Mouse (Mus musculus) right cerebral cortex, postnatal 36 days (tissue): Measurements from ENCODE around the gene D17H6S53E.

Experiments used
- DNase-seq, 2 experiments: peaks; one replicate each; pipeline ENCODE4 v3.0.0; 2022; ENCODE audit warnings: low spot score in 2 of 2, mixed read lengths in 1 of 2

D17H6S53E gene

DNA sequence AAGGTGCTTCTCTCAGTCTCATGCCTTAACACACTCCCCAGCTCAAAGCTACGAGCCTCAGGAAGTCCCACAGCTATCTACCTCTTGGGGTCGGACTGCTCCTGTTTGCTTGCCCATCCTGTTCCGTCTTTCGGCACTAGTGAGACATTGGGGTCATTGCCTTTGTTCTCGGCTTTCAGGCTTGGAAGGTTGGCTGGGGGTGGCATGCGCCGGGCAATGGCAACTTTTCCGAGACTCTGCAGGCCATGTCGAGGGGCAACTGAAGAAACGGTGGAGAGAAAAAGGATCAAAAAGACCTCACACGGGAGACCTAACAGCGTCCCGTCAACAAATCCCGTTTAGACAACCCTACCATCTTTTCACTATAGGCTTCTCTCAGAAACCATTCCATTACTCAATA is 35.9 kb downstream of the D17H6S53E start:
- no peak for DNase-seq

DNA sequence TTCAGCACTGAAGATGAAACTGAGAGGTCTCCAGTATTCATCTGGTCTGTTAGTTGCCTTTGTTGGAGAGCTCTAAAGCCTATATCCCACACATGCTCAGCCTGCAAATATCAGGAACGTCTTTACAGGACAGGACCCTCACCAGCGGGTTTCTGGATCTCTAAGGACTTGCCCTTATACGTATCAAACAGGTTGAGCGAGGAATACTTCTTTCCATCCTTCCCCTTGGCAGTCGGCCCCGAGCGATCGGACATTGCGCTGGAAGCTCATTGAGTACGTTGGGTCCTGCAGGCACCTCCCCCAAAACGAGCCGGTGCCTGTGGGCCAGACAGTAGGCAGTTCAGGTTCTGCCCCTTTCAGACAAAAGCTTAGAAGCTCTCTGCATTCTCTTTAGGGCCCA is 36.6 kb downstream of the D17H6S53E start:
- no peak for DNase-seq

DNA sequence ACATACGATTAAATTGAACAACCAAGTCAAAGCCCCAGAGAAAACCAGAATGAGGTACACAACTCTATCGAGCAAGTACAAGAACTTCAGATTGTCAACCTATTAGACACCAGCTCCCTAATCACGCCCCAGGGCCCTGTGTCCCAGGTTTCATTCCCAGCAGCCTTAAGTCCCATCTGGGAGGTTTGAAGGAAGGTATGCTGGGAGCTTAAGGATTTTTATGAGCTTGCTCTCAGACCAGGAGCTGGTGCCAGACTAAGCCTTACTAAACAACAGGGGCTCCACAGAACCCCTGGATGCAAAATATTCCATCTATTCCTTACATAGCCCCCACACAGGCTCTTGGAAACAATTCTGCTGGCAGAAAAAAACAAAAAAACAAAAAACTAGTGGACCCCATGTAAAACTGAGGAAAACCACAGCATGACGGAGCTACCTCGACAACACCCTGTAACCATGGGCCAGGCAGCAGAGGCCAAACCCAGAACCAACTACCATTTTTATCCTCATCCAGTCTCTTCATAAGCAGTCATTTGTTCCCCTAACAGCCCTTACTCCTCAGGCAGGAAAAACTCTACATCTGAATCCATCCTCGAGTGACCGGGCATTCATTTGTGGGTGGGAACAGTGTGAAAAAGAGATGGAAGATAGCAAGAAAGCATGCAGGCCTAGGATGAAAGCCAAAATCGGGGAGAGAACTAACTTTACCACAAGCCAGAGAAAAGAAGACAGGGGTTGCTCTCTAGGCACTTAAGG is 37.3 kb downstream of the D17H6S53E start:
- no peak for DNase-seq

DNA sequence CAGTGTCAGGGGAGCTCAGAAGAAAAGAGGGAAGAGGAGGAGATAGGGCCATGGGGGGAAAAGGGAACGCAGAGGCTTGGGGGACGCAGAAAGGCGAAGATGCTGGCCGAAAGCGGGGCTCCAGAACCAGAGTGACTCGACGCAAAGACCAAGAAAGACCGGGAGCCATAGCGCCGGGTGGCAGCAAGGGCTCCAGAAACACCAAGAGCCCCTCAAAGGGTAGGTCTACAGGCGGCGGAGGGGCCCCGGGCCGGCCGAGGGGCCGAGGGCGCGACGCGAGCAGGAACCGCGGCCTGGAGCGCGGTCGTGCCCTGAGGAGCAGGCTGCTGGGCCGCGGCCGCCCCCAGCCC is 38.0 kb downstream of the D17H6S53E start:
- DNase-seq, result no peak

DNA sequence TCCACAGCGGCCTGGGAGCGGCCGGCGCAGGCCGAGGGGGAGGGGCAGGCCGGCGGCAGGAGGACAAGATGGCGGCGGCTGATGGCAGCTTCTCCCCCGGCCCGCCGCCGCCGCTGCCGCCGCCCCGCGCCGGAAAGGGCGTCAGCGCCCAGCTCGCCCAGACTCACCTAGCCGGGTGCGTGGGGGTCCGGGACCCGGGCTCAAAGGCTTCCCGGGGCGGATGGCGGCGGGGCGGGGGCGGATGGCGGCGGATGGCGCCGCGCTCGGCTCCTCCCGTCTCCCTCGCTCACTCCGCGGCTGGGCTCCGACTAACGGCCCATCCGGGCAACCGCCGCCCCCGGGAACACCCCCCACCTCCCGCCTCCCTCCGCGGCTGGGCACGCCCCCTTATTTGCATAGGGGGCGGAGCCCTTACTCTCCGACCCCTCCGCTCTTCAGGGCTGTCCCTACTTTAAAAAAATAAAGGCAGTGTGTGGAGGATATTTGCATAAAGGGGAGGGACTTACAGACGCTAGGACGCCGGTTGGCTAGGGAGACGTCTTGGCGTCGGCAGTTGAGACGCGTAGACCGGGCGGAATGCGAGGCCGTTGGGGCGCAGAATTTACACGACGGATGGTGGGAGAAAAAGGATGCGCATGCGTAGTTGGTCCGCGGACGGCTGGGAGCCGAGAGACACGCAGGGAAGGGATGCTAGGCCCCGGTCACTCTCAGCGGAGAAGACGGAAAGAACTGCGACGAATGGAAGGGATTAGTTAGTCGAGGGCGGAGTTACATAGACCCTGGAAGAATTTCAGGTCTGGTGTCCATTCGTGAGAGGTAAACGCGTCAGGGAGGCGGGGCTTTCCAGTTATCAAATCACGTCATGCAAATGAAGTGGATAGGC is 38.6 kb downstream of the D17H6S53E start, which contains the start of gene Prrc2a:
Gene Prrc2a, minus strand, starts transcription at position 330 of the 883 bp plus-strand sequence.
- peak; percentile 99 for DNase-seq

DNA sequence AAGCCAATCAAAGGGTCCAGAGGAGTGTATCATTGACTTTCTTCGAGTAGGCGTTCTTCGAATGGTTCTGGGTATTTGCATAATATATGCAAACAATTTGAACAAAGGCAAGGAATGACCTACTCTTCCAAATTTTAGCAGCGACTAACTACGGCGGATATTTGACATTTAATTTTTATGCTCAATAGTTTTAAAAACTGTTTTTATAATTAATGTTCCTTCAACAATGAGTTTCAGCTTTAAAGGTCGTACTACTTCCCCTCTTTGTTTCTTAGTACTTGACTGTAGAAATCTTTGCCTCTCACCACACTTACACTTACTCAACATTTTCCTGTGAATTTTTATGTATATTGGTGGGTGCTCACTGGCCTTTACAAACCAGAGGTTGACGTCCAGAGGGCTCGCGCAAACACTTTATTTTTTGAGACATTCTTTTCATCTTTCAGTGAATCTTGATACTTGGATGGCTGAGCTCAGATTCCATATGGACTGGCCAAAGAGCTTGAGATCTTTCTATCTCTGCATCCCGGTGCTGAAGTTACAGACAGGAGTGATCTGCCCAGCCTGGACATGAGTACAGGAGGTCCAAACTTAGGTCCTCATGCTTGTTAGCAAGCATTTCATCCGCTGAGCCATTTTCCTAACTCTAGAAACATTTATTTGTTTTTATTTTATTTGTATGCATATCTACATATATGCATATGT is 39.4 kb downstream of the D17H6S53E start:
- no peak for DNase-seq

DNA sequence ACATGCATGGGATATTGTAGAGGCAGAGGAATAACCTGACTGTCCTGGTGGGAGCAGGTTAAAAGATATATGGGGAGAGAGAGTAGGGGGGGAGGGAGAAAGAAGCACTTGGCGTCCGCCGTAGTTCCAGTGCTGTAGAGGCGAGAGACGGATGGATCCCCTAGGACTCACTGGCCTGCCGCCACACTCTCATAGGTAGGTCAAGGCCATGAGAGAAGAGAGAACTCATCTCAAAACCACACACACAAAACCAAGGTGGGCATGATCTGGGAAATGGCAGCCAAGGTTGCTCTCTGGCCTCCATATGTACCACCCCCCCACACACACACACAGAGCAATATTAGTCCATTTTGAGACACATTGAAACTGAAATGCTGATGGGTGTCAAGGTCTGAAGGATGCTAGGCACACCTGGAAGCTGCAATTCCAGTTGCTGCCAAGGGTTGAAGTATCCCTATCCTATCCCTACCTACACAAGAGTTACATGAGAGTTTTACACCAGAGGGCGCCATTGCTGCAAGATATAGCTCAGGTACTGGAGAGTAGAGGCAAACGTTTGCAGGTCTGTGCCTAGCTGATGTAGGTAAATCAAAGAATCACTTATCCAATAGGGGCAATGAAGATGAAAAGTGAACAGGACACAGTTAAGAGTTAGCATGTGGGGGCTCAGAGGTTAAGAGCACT is 40.3 kb downstream of the D17H6S53E start:
- DNase-seq, result peak in 1 of 2 experiments; percentile 54

DNA sequence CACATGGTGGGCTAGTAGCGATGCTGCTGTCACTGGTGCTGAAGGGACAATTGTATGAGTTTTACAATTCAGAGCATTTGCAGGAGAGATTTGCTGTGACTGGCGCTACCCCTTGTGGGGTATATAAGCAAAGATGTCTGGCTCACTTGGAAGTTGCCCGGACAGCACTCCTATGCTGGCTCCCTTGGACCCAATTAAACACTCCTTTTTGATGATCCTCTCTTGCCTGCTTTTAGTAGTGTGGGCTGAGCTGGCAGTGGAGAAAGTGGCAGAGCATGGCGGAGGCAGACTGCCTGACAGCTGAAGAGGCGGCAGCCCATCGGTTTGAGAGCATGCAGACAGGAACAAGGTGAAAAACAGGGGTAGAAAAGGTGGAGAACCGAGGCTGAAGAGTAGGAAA is 41.6 kb downstream of the D17H6S53E start:
- DNase-seq, result no peak

DNA sequence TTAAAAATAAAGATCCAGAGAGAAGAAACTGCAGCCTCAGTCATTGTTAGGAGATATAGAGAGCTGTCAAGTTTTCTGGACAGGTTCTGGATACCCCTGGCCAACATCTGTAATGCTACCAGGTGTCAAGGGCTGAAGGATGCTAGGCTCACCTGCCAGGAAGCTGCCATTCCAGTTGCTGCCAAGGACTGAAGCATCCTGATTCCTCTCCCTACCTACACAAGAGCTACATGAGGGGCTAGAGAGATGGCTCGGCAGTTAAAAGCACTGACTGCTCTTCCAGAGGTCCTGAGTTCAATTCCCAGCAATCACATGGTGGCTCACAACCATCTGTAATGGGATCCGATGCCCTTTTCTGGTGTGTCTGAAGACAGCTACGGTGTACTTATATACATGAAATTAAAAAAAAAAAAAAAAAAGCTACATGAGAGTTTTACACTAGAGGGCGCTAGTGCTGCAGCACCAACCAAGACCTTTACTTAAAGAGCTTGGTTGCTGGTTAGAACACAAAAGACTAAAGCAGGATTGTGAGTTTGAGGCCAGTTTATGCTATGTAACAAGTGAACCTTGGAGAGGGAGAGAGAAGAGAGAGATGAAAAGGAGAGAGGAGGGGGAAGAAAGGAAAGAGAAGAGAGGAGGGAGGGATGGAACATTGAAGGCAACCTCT is 42.5 kb downstream of the D17H6S53E start:
- no peak for DNase-seq

DNA sequence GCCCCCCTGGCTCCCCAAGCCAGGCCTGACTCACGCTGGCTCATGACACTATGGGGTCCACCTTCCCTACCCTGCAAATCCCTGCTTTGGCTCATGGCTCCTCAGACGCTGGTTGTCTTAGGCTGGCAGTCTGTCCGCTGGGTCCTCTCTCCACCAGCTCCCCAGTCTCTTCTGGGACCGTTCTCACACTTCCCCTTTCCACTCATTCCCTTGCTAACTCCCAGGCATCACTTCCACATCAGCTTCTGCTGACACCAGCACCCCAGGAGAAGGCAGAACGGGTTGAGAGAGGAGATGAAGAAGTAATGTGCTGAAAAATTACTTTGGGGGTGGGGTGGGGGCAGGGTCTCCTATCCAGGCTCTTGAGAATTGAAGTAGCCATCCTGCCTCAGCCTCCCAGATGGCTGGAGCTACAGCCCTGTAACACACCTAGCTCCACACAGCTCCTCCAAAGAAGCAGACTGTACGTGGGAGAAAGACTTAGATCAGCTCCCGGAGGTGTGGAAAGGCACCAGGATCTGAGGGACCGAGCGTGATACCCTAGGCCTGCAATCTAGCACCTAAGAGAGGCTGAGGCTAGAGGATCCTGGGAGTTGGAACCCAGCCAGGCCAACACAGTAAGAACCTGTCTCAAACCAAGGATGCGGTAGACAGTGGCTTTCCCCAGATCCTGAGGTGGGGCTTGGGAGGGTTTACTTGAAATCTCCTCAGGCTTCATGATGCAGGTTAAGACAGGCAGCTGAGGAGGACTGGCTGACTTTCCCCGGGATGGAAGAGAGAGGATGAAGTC is 46.5 kb downstream of the D17H6S53E start:
- peak in 1 of 2 experiments; percentile 57 for DNase-seq

DNA sequence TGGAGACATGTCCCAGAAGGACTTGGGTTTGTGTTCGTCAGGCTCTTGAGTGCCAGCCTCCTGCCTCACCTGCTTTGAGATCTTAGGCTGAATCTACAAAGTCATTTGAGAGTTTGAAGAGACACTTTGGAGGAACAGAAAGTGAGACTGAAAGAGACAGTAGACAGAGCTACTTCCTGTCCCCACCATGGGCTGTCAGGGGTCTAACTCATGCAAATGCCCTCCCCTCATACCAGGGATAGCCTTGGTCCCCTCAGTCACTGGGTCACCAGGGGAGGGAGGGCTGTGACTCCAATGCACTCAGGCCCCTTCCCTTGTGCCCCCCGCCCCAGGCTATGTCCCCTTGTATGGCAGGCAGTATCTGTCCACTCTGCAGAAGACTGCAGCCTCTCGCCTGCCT is 47.2 kb downstream of the D17H6S53E start:
- no peak for DNase-seq

DNA sequence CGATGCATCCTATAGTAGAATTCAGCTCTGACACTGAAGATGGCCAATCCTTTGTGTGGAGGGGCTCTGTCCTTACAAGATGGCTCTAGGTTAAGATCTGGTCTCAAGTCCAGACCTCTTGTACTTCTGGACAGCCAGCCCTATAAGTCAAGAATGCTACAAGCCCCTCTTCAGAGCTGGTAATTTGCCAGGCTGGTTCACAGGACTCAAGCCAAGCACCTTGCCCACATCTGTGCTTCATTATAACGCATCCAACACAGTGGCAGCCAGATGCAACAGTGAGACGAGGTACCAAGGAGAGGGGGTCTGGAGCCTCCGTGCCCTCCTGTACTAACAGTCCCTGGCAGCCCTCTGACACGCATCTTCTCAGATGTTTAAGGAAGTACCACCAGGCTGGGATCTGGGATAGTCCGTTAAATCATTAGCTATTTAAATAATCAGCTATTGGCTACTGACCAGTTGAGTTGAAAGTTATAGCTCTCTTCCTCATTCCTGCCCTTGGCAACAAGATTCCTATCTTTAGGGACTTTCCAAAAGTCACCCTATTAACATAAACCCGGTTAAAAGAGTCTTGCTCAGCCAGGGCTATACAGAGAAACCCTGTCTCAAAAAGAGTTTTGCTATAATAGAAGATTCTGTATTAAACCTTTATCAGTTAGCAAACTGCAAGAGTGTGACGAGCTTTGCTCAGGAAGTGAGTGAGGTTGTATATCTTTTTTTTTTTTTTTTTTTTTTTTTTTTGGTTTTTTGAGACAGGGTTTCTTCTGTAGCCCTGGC is 48.2 kb downstream of the D17H6S53E start:
- no peak for DNase-seq

DNA sequence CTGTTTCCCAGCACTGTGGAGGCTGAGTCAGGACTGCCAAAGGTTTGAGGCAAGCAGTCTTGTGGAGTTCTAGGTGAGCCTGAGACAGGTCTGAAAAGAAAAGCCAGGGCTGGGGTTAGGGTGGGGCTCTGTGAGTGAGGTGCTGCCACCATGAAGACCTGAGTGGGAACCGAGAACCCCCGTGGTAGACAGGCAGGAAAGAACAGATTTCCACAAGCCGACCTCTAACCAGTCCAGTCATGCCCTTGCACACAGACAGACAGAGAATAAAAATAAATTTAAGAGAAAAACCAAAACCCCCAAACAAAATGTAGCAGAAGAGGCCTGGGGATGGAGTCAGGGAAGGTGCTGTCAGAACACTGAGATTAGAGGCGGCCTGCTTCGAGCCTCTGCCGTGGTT is 49.2 kb downstream of the D17H6S53E start:
- no peak for DNase-seq

DNA sequence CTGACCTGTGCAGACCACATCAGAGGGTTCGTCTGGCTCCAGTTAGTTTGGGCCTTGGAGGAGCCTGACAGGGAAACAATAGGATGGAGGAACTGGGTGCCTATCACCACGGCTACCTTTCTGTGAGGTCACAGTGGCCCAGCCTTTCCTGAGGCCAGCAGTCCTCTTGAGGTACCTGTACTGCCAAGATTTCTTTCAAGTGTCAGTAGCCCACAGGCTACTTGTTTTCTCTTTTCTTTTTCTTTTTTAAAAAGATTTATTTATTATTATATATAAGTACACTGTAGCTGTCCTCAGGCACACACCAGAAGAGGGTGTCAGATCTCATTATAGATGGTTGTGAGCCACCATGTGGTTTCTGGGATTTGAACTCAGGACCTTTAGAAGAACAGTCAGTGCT is 49.8 kb downstream of the D17H6S53E start, which contains the start of gene Aif1:
Gene Aif1, minus strand, starts transcription at position 101 of the 400 bp plus-strand sequence.
- DNase-seq, result no peak
